Mouse (Mus musculus): ENCODE results near the gene Atp5d. TPM values are rescaled to one million over a fixed set of nuclear protein-coding genes. Genes with fewer than 3 reads are reported as not detected.

Gene Atp5d
- total RNA-seq, 2 experiments from 2014 or later = 1,105 to 1,168 TPM

Other genes starting within 250 kb of the Atp5d start
- 10 to 100 TPM; 11.6 to 63.9 TPM for gene Cfd, start 247.8 kb upstream of the Atp5d start, total RNA-seq (2021)
- gene Med16, start 229.7 kb upstream of the Atp5d start, total RNA-seq (2021) = 10 to 100 TPM; 53.0 to 53.2 TPM
- gene Gm26602, start 227.8 kb upstream of the Atp5d start, total RNA-seq (2021) = not detected
- gene Kiss1r, start 221.7 kb upstream of the Atp5d start, total RNA-seq (2021) = under 1 TPM; 0.17 to 0.38 TPM
- 10 to 100 TPM; 81.0 to 88.1 TPM for gene R3hdm4, start 217.4 kb upstream of the Atp5d start, total RNA-seq (2021)
- 1 to 10 TPM; 1.9 to 2.6 TPM for gene Arid3a, start 211.6 kb upstream of the Atp5d start, total RNA-seq (2021)
- gene Wdr18, start 178.5 kb upstream of the Atp5d start, total RNA-seq (2021) = 10 to 100 TPM; 25.6 to 28.8 TPM
- gene Grin3b, start 167.9 kb upstream of the Atp5d start, total RNA-seq (2021) = under 1 TPM; 0.27 to 0.28 TPM
- 100 to 1,000 TPM; 107 to 120 TPM for gene Tmem259, start 154.3 kb upstream of the Atp5d start, total RNA-seq (2021)
- 10 to 100 TPM; 29.9 to 30.6 TPM for gene Cnn2, start 150.0 kb upstream of the Atp5d start, total RNA-seq (2021)
- 1 to 10 TPM; 7.7 to 7.9 TPM for gene Abca7, start 142.1 kb upstream of the Atp5d start, total RNA-seq (2021)
- 1 to 10 TPM; 4.1 to 5.9 TPM for gene Arhgap45, start 122.0 kb upstream of the Atp5d start, total RNA-seq (2021)
- 10 to 100 TPM; 88.5 to 96.4 TPM for gene Polr2e, start 98.8 kb upstream of the Atp5d start, total RNA-seq (2021)
- 100 to 1,000 TPM; 863 to 871 TPM for gene Gpx4, start 91.5 kb upstream of the Atp5d start, total RNA-seq (2021)
- 10 to 100 TPM; 11.2 to 12.2 TPM for gene Sbno2, start 33.1 kb upstream of the Atp5d start, total RNA-seq (2021)
- gene Stk11, start 22.8 kb upstream of the Atp5d start, total RNA-seq (2021) = 100 to 1,000 TPM; 137 to 165 TPM
- gene Cbarp, start 2.2 kb downstream of the Atp5d start, total RNA-seq (2021) = 1 to 10 TPM; 2.0 to 4.7 TPM
- gene Midn, start 9.6 kb downstream of the Atp5d start, total RNA-seq (2021) = 100 to 1,000 TPM in 1 of 2 experiments, 10 to 100 TPM in 1; 99.9 to 117 TPM
- gene Cirbp, start 27.4 kb downstream of the Atp5d start, total RNA-seq (2021) = 10 to 100 TPM; 48.2 to 67.0 TPM
- gene 1600002K03Rik, start 34.3 kb downstream of the Atp5d start, total RNA-seq (2021) = 1 to 10 TPM; 4.4 to 4.6 TPM
- gene Efna2, start 40.9 kb downstream of the Atp5d start, total RNA-seq (2021) = 1 to 10 TPM in 1 of 2 experiments, under 1 TPM in 1; 0.75 to 1.1 TPM
- 10 to 100 TPM; 13.1 to 15.3 TPM for gene Mum1, start 87.8 kb downstream of the Atp5d start, total RNA-seq (2021)
- 100 to 1,000 TPM; 962 to 997 TPM for gene Ndufs7, start 110.5 kb downstream of the Atp5d start, total RNA-seq (2021)
- 10 to 100 TPM in 1 of 2 experiments, 1 to 10 TPM in 1; 8.9 to 12.0 TPM for gene Gamt, start 122.4 kb downstream of the Atp5d start, total RNA-seq (2021)
- 10 to 100 TPM; 57.7 to 58.5 TPM for gene Dazap1, start 122.9 kb downstream of the Atp5d start, total RNA-seq (2021)
- 100 to 1,000 TPM; 748 to 777 TPM for gene Rps15, start 153.8 kb downstream of the Atp5d start, total RNA-seq (2021)
- gene Apc2, start 157.3 kb downstream of the Atp5d start, total RNA-seq (2021) = 1 to 10 TPM; 2.1 to 3.7 TPM
- gene 2310011J03Rik, start 181.9 kb downstream of the Atp5d start, total RNA-seq (2021) = 10 to 100 TPM; 13.8 to 15.1 TPM
- 1 to 10 TPM; 2.2 to 2.9 TPM for gene Pcsk4, start 190.9 kb downstream of the Atp5d start, total RNA-seq (2021)
- gene Reep6, start 191.3 kb downstream of the Atp5d start, total RNA-seq (2021) = 1 to 10 TPM; 2.7 TPM
- gene Adamtsl5, start 209.8 kb downstream of the Atp5d start, total RNA-seq (2021) = 10 to 100 TPM; 75.9 to 83.8 TPM
- under 1 TPM; 0.49 to 0.64 TPM for gene Plk5, start 217.8 kb downstream of the Atp5d start, total RNA-seq (2021)
- gene Mex3d, start 249.0 kb downstream of the Atp5d start, total RNA-seq (2021) = 1 to 10 TPM; 8.1 to 8.6 TPM

All from heart, postnatal 36 days (tissue).